Mouse (Mus musculus) kidney, embryonic 15.5 days (tissue): Measurements from ENCODE around the gene Igsf6. TPM values are rescaled to one million over a fixed set of nuclear protein-coding genes. Genes with fewer than 3 reads are reported as not detected.

Source experiments
- ATAC-seq: fragments of 200-750 bp; cut with Nextera tagmentation; replicated peaks from 2 replicates; pipeline ENCODE4 v1.8.0; 2017; ENCODE audit warnings: moderate TSS enrichment; ENCODE audit not compliant: low FRiP score
- H3K27ac ChIP-seq: fragments of 300-500 bp; sonication (generic); 2 replicates; pipeline ENCODE4 v1.5.1; 2015; ENCODE audit warnings: mild to moderate bottlenecking, inconsistent platforms
- H3K27me3 ChIP-seq: fragments of 300-500 bp; sonication (generic); 2 replicates; pipeline ENCODE4 v1.6.1; 2015; ENCODE audit warnings: inconsistent platforms
- H3K36me3 ChIP-seq: fragments of 300-500 bp; sonication (generic); 2 replicates; pipeline ENCODE4 v1.6.1; 2015; ENCODE audit warnings: inconsistent platforms
- H3K4me1 ChIP-seq: fragments of 300-500 bp; sonication (generic); 2 replicates; pipeline ENCODE4 v1.6.1; 2015; ENCODE audit warnings: inconsistent platforms
- H3K4me2 ChIP-seq: fragments of 300-500 bp; sonication (generic); 2 replicates; pipeline ENCODE4 v1.6.1; 2015; ENCODE audit warnings: moderate library complexity, mild to moderate bottlenecking, inconsistent platforms
- H3K4me3 ChIP-seq: fragments of 300-500 bp; sonication (generic); replicated peaks from 2 replicates; pipeline ENCODE4 v1.5.1; 2015; ENCODE audit warnings: mild to moderate bottlenecking, inconsistent platforms
- H3K9ac ChIP-seq: fragments of 300-500 bp; sonication (generic); 2 replicates; pipeline ENCODE4 v1.6.1; 2015; ENCODE audit warnings: mild to moderate bottlenecking, inconsistent platforms
- H3K9me3 ChIP-seq: fragments of 300-500 bp; sonication (generic); replicated peaks from 2 replicates; pipeline ENCODE4 v1.6.1; 2016; ENCODE audit warnings: inconsistent platforms
- WGBS: fragments of 180-500 bp; shearing (Covaris S2); methylation state at CpG from one replicate; pipeline ENCODE4 v1.1.7; 2015; ENCODE audit warnings: mixed read lengths; 5-methylcytosine and 5-hydroxymethylcytosine counted together
- polyA plus RNA-seq: library from polyadenylated mRNA; unstranded; fragments of >200 nt; fragmentation: Nextera tagmentation; extraction: Ambion mirVana; gene quantifications from 2 replicates; pipeline ENCODE4 v1.2.1, GENCODE M21; 2015

Igsf6 gene
- polyA plus RNA-seq, 1 experiment from 2014 or later: 1.7 TPM

GRCm38 (mm10) chr7:121025221-121026008, 49.0 kb downstream of the Igsf6 start:
- no peak for ATAC-seq
- Histone ChIP-seq H3K4me3 (no peak overlapping the region), H3K27ac (no peak overlapping the region), H3K36me3 (no peaks in the 10 kb centered on the region), H3K9ac (no peak overlapping the region), H3K4me2 (no peak overlapping the region), H3K4me1 (no peaks in the 10 kb centered on the region), H3K9me3 (no peaks in the 10 kb centered on the region), H3K27me3 (peaks cover 2% of the 10 kb centered on the region; the same call in 1 of the 2 replicates)
- WGBS: 70% methylated on average over 6 of the region's 6 CpGs

- no peaks in the 10 kb centered on the region for H3K36me3 ChIP-seq
- 34% methylated on average over 8 of the region's 8 CpGs for WGBS
- H3K9me3 ChIP-seq: no peaks in the 10 kb centered on the region
- no peak overlapping the region for H3K27ac ChIP-seq
- ATAC-seq: no peak
- no peak overlapping the region for H3K9ac ChIP-seq
- no peaks in the 10 kb centered on the region for H3K27me3 ChIP-seq
- no peak overlapping the region for H3K4me2 ChIP-seq
- H3K4me3 ChIP-seq: no peak overlapping the region
- no peaks in the 10 kb centered on the region for H3K4me1 ChIP-seq
Observed at GRCm38 (mm10) chr7:121020277-121020676, 54.1 kb downstream of the Igsf6 start.

GRCm38 (mm10) chr7:121018778-121019177, 55.6 kb downstream of the Igsf6 start:
- Histone ChIP-seq H3K27ac (no peak overlapping the region), H3K27me3 (no peaks in the 10 kb centered on the region), H3K9ac (no peak overlapping the region), H3K36me3 (no peaks in the 10 kb centered on the region), H3K9me3 (no peaks in the 10 kb centered on the region), H3K4me3 (no peak overlapping the region), H3K4me1 (no peaks in the 10 kb centered on the region), H3K4me2 (no peak overlapping the region)
- no peak for ATAC-seq
- WGBS: 87% methylated on average over 3 of the region's 3 CpGs

GRCm38 (mm10) chr7:121014486-121014885, 59.9 kb downstream of the Igsf6 start:
- Histone ChIP-seq H3K27ac (no peak overlapping the region), H3K4me3 (no peak overlapping the region), H3K27me3 (no peaks in the 10 kb centered on the region), H3K4me1 (no peaks in the 10 kb centered on the region), H3K9ac (no peak overlapping the region), H3K36me3 (no peaks in the 10 kb centered on the region), H3K4me2 (no peak overlapping the region), H3K9me3 (no peaks in the 10 kb centered on the region)
- WGBS: 89% methylated on average over 10 of the region's 10 CpGs
- no peak for ATAC-seq

Other genes starting within 250 kb of the Igsf6 start
- 23.8 and 27.6 TPM in 2 replicates for gene Eef2k, start 231.7 kb downstream of the Igsf6 start, polyA plus RNA-seq
- gene Polr3e, start 156.8 kb downstream of the Igsf6 start, polyA plus RNA-seq: 42.7 and 44.0 TPM in 2 replicates
- gene Cdr2, start 92.3 kb downstream of the Igsf6 start, polyA plus RNA-seq: 11.3 and 11.6 TPM in 2 replicates
- not detected in 2 replicates for gene Mfsd13b, start 92.1 kb downstream of the Igsf6 start, polyA plus RNA-seq
- gene Mettl9, start 40.1 kb downstream of the Igsf6 start, polyA plus RNA-seq: 163 and 173 TPM in 2 replicates
- 0.09 and 0.13 TPM in 2 replicates for gene Otoa, start 7.1 kb upstream of the Igsf6 start, polyA plus RNA-seq